Mouse (Mus musculus): Measurements from ENCODE around the gene Rhob. TPM values are rescaled to one million over a fixed set of nuclear protein-coding genes. Genes with fewer than 3 reads are reported as not detected.
A peak's percentile ranks its signal among the peaks of the same experiment; 100 is the strongest.

Gene Rhob
- polyA plus RNA-seq (2015; fragmentation: Nextera tagmentation; extraction: Ambion mirVana) = 37.8 and 40.8 TPM in 2 replicates

- Histone ChIP-seq H3K9ac (peak within 1 kb of the TSS; percentile 98), H3K4me3 (peak within 1 kb of the TSS; percentile 85), H3K4me2 (replicated peaks) (peak within 1 kb of the TSS; percentile 96), H3K36me3 (no peaks in the 10 kb centered on the region), H3K4me1 (peaks cover 38% of the 10 kb centered on the region), H3K27ac (peak within 1 kb of the TSS; percentile 100), H3K27me3 (no peaks in the 10 kb centered on the region), H3K9me3 (no peaks in the 10 kb centered on the region)
- ATAC-seq (ENCODE audit: low FRiP score, low read depth) = peak; percentile 97
- under 1% methylated on average over 56 of the region's 56 CpGs for WGBS
Measured at GRCm38 (mm10) chr12:8499871-8500596, at the start of gene Rhob. Gene Rhob (minus strand): TSS chr12:8500009.

GRCm38 (mm10) chr12:8547357-8547756 lies 47.5 kb upstream of the Rhob start:
- Histone ChIP-seq H3K36me3 (no peaks in the 10 kb centered on the region), H3K4me1 (no peaks in the 10 kb centered on the region), H3K4me3 (no peak overlapping the region), H3K9ac (no peak overlapping the region), H3K27me3 (no peaks in the 10 kb centered on the region), H3K27ac (no peak overlapping the region), H3K9me3 (no peaks in the 10 kb centered on the region), H3K4me2 (replicated peaks) (no peak overlapping the region)
- WGBS = 21% methylated on average over 11 of the region's 11 CpGs
- peak; percentile 51 for ATAC-seq (ENCODE audit: low FRiP score, low read depth)

GRCm38 (mm10) chr12:8546801-8547200 lies 47.0 kb upstream of the Rhob start:
- no peak for ATAC-seq (ENCODE audit: low FRiP score, low read depth)
- Histone ChIP-seq H3K4me2 (replicated peaks) (no peak overlapping the region), H3K27ac (no peak overlapping the region), H3K36me3 (no peaks in the 10 kb centered on the region), H3K9ac (no peak overlapping the region), H3K4me1 (no peaks in the 10 kb centered on the region), H3K4me3 (no peak overlapping the region), H3K27me3 (no peaks in the 10 kb centered on the region), H3K9me3 (no peaks in the 10 kb centered on the region)
- WGBS = 87% methylated on average over 6 of the region's 6 CpGs

- Histone ChIP-seq H3K4me2 (replicated peaks) (no peak overlapping the region), H3K36me3 (no peaks in the 10 kb centered on the region), H3K4me1 (no peaks in the 10 kb centered on the region), H3K4me3 (no peak overlapping the region), H3K27ac (no peak overlapping the region), H3K27me3 (no peaks in the 10 kb centered on the region), H3K9ac (0 out of 2 replicates have a peak overlapping the region, but pooled peaks have one; percentile 13), H3K9me3 (no peaks in the 10 kb centered on the region)
- no peak for ATAC-seq (ENCODE audit: low FRiP score, low read depth)
- WGBS = 84% methylated on average over 5 of the region's 5 CpGs
Measured at GRCm38 (mm10) chr12:8545066-8545610, 45.3 kb upstream of the Rhob start.

- Histone ChIP-seq H3K4me2 (replicated peaks) (no peak overlapping the region), H3K36me3 (no peaks in the 10 kb centered on the region), H3K27me3 (no peaks in the 10 kb centered on the region), H3K9me3 (no peaks in the 10 kb centered on the region), H3K4me1 (no peaks in the 10 kb centered on the region), H3K27ac (no peak overlapping the region), H3K4me3 (no peak overlapping the region), H3K9ac (no peak overlapping the region)
- ATAC-seq (ENCODE audit: low FRiP score, low read depth) = no peak
- 81% methylated on average over 4 of the region's 4 CpGs for WGBS
Measured at GRCm38 (mm10) chr12:8542371-8542770, 42.6 kb upstream of the Rhob start.

GRCm38 (mm10) chr12:8539471-8539870 lies 39.7 kb upstream of the Rhob start:
- no peak overlapping the region for H3K4me3 ChIP-seq
- ATAC-seq (ENCODE audit: low FRiP score, low read depth) = no peak
- WGBS = 89% methylated on average over 13 of the region's 13 CpGs
- H3K27me3 ChIP-seq = no peaks in the 10 kb centered on the region
- no peak overlapping the region for H3K27ac ChIP-seq
- no peaks in the 10 kb centered on the region for H3K36me3 ChIP-seq
- H3K9ac ChIP-seq = no peak overlapping the region
- H3K4me1 ChIP-seq = 0 out of 2 replicates have a peak, but pooled peaks cover 3% of the 10 kb centered on the region
- H3K4me2 ChIP-seq (replicated peaks) = no peak overlapping the region
- H3K9me3 ChIP-seq = no peaks in the 10 kb centered on the region

- 0 out of 2 replicates have a peak, but pooled peaks cover 3% of the 10 kb centered on the region for H3K4me1 ChIP-seq
- no peak overlapping the region for H3K4me3 ChIP-seq
- no peak overlapping the region for H3K4me2 ChIP-seq (replicated peaks)
- no peak overlapping the region for H3K27ac ChIP-seq
- no peaks in the 10 kb centered on the region for H3K36me3 ChIP-seq
- no peaks in the 10 kb centered on the region for H3K9me3 ChIP-seq
- 85% methylated on average over 5 of the region's 5 CpGs for WGBS
- no peak for ATAC-seq (ENCODE audit: low FRiP score, low read depth)
- H3K9ac ChIP-seq = no peak overlapping the region
- no peaks in the 10 kb centered on the region for H3K27me3 ChIP-seq
Measured at GRCm38 (mm10) chr12:8537291-8537690, 37.5 kb upstream of the Rhob start.

GRCm38 (mm10) chr12:8536221-8536965 lies 36.6 kb upstream of the Rhob start:
- WGBS = 60% methylated on average over 9 of the region's 9 CpGs
- H3K9ac ChIP-seq = no peak overlapping the region
- H3K4me3 ChIP-seq = no peak overlapping the region
- no peaks in the 10 kb centered on the region for H3K9me3 ChIP-seq
- H3K4me1 ChIP-seq = 0 out of 2 replicates have a peak, but pooled peaks cover 3% of the 10 kb centered on the region
- no peak for ATAC-seq (ENCODE audit: low FRiP score, low read depth)
- H3K27me3 ChIP-seq = no peaks in the 10 kb centered on the region
- H3K27ac ChIP-seq = no peak overlapping the region
- H3K36me3 ChIP-seq = no peaks in the 10 kb centered on the region
- H3K4me2 ChIP-seq (replicated peaks) = no peak overlapping the region

GRCm38 (mm10) chr12:8535596-8535995 lies 35.8 kb upstream of the Rhob start:
- no peaks in the 10 kb centered on the region for H3K9me3 ChIP-seq
- H3K36me3 ChIP-seq = no peaks in the 10 kb centered on the region
- H3K27me3 ChIP-seq = no peaks in the 10 kb centered on the region
- ATAC-seq (ENCODE audit: low FRiP score, low read depth) = no peak
- 81% methylated on average over 7 of the region's 7 CpGs for WGBS
- no peak overlapping the region for H3K27ac ChIP-seq
- H3K9ac ChIP-seq = no peak overlapping the region
- 0 out of 2 replicates have a peak, but pooled peaks cover 3% of the 10 kb centered on the region for H3K4me1 ChIP-seq
- no peak overlapping the region for H3K4me3 ChIP-seq
- no peak overlapping the region for H3K4me2 ChIP-seq (replicated peaks)

GRCm38 (mm10) chr12:8534915-8535314 lies 35.1 kb upstream of the Rhob start:
- H3K36me3 ChIP-seq = no peaks in the 10 kb centered on the region
- no peak overlapping the region for H3K4me3 ChIP-seq
- no peak overlapping the region for H3K9ac ChIP-seq
- ATAC-seq (ENCODE audit: low FRiP score, low read depth) = no peak
- H3K9me3 ChIP-seq = no peaks in the 10 kb centered on the region
- H3K4me2 ChIP-seq (replicated peaks) = no peak overlapping the region
- H3K27ac ChIP-seq = no peak overlapping the region
- WGBS = 68% methylated on average over 1 of the region's 1 CpGs
- H3K4me1 ChIP-seq = 0 out of 2 replicates have a peak, but pooled peaks cover 3% of the 10 kb centered on the region
- no peaks in the 10 kb centered on the region for H3K27me3 ChIP-seq

GRCm38 (mm10) chr12:8527770-8528169 lies 28.0 kb upstream of the Rhob start:
- Histone ChIP-seq H3K27ac (no peak overlapping the region), H3K9ac (no peak overlapping the region), H3K4me2 (replicated peaks) (no peak overlapping the region), H3K9me3 (no peaks in the 10 kb centered on the region), H3K4me3 (no peak overlapping the region), H3K27me3 (no peaks in the 10 kb centered on the region), H3K4me1 (no peaks in the 10 kb centered on the region), H3K36me3 (no peaks in the 10 kb centered on the region)
- WGBS = 70% methylated on average over 5 of the region's 5 CpGs
- ATAC-seq (ENCODE audit: low FRiP score, low read depth) = no peak

GRCm38 (mm10) chr12:8527175-8527574 lies 27.4 kb upstream of the Rhob start:
- 70% methylated on average over 1 of the region's 1 CpGs for WGBS
- H3K4me1 ChIP-seq = no peaks in the 10 kb centered on the region
- H3K4me3 ChIP-seq = no peak overlapping the region
- H3K9me3 ChIP-seq = no peaks in the 10 kb centered on the region
- no peak for ATAC-seq (ENCODE audit: low FRiP score, low read depth)
- H3K27ac ChIP-seq = no peak overlapping the region
- H3K9ac ChIP-seq = no peak overlapping the region
- H3K27me3 ChIP-seq = no peaks in the 10 kb centered on the region
- no peaks in the 10 kb centered on the region for H3K36me3 ChIP-seq
- no peak overlapping the region for H3K4me2 ChIP-seq (replicated peaks)

All from limb, embryonic 13.5 days (tissue).